Mouse (Mus musculus): ENCODE measurements around the gene Specc1l. TPM values are rescaled to one million over a fixed set of nuclear protein-coding genes. Genes with fewer than 3 reads are reported as not detected.

The Specc1l gene
- total RNA-seq, 1 experiment from 2014 or later, result 34.2 TPM

DNA sequence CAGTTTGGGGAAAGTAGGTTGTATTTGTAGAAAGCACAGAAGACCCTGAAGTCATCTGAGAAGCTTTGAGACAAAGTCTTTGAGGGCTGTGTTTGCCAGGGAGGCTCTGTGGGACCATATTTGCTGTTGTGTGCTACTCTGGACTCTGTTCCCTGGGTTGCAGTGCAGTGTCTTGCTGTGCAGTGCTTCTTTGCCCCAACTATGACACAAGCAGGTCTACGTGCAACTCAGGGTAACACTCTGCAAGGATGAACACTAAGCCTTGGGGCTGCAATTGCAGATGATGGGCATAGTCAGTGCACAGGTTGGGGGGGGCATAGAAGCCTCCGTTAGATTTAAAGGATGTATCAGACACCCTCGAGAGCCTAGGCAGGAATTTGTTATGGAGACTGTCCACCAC, 8.8 kb downstream of the Specc1l start:
- ATAC-seq (replicated peaks; ENCODE audit: insufficient number of reproducible peaks, low FRiP score, low TSS enrichment, poor library complexity, severe bottlenecking), result no peak

DNA sequence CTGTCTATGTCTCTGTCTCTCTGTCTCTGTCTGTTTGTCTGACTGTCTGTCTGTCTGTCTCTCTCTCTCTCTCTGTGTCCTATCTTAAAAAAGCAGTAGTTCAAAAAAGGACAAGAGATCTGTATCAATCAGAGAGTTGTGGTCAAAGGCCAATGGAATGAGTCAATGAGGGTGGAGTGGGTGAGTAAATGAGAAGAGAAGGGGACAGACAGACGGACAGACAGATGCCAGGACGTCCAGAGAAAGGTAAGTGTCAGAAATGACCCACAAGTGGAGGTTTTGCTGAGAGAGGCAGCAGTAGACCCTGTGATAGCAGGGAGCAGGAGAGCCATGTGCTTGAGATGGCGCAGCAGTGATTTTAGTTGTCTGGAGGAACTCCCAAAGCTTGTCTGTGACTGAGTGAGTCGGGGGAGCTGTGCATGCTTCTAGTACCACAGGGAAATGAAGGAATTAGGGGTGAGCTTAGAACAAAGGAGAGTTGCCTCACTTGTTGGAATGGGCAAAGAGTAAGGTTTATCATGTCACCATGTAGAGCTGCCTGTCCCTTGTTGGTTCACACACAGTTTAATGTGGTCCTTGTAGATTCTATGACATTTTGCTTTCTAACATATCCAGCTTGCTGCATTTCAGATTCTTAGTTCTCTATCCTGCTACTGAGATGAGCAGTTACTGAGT, 10.2 kb downstream of the Specc1l start:
- ATAC-seq (replicated peaks; ENCODE audit: insufficient number of reproducible peaks, low FRiP score, low TSS enrichment, poor library complexity, severe bottlenecking), result no peak; the same call in 1 of the 2 replicates

DNA sequence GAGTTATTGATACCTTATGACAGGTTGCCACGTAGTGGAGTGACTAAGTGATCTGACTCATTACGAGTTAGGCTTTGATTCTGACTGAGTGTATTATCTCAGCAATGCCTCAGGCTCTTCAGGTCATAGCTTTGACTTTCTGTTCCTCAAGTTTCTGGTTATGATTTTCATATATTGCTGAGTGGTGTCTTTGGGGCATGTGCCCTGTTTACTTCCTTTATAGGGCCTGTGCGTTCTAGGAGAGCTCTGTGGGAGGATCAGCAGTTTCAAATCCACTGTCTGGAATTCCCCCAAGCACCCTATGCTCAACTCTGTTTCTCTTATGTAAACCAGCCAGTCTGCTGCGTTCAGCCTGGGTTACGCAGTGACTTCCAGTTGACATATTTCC, 10.7 kb downstream of the Specc1l start:
- ATAC-seq (replicated peaks; ENCODE audit: insufficient number of reproducible peaks, low FRiP score, low TSS enrichment, poor library complexity, severe bottlenecking), result peak; percentile 93

DNA sequence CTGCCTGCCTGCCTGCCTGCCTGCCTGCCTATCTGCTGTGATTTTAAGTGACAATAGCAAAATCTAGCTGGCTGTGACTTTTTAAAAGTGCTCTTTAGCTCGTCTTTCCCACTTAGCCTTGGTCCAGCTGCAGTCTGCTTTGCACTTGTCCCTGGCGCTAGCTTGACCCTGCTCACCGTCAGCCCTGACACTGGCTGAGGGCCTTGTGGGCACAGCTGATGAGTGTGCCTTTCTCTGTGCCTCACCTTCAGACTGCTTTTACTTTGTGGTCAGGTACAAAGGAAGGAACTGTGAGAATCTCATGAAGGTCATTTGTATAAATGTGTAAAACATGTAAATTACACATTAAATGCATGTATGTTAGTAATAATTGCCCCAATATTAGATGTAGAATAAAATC, 12.3 kb downstream of the Specc1l start:
- no peak for ATAC-seq (replicated peaks; ENCODE audit: insufficient number of reproducible peaks, low FRiP score, low TSS enrichment, poor library complexity, severe bottlenecking)

DNA sequence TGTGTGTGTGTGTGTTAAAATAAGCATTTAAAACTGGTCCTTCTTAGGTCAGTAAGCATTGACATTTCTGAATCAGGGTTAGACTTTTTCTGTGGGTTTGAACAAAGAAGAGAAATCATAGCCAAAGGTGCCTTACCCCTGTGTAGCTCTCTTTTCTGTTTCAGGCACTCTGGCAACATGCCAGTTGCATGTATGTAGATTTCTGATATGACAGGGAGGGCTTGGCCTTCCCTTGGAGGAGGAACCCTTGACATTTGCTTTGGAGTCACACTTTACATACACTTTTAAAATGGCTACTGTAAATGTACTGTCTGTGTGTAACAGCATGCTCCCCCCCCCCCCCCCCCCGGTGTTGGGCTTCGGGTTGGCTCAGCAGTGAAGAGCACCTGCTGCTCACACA, 12.8 kb downstream of the Specc1l start:
- no peak for ATAC-seq (replicated peaks; ENCODE audit: insufficient number of reproducible peaks, low FRiP score, low TSS enrichment, poor library complexity, severe bottlenecking)

DNA sequence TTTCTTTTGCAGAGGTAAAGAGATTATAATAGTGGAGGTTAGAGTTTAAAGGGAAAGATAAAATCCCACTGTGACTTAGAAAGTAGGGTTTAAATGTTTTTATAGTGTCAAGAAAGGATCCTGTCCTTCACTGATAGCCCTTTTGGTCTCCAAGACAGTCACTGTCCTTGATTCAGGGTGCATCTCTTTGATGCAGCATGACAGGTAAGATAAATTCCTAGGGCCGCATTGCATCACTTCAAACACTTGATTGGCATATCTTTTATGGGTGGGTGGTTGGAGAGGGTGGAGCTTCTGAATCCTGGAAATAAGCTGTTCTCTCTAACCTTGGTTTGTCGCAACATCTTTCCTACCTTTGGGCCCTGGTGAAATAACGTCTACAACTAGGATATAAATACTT, 15.5 kb downstream of the Specc1l start:
- no peak for ATAC-seq (replicated peaks; ENCODE audit: insufficient number of reproducible peaks, low FRiP score, low TSS enrichment, poor library complexity, severe bottlenecking)

DNA sequence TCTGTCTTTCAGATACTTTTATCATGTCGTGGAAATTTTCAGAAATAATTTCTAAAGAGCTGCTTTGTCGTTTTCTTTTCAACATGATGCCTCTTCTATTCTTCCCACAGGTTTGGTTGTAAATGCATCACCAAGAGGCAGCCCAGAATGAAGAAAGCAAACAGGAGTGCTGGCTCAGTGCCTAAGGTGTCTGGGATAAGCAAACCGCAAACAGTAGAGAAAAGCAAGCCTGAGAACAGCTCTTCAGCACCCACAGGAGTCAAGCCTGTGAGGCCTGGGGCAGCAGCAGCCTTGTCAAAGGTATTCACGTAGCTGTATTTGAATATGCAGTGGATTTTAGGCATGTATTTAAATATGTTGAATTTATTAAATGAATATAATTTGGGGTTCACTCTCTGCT, 18.7 kb downstream of the Specc1l start:
- no peak for ATAC-seq (replicated peaks; ENCODE audit: insufficient number of reproducible peaks, low FRiP score, low TSS enrichment, poor library complexity, severe bottlenecking)

DNA sequence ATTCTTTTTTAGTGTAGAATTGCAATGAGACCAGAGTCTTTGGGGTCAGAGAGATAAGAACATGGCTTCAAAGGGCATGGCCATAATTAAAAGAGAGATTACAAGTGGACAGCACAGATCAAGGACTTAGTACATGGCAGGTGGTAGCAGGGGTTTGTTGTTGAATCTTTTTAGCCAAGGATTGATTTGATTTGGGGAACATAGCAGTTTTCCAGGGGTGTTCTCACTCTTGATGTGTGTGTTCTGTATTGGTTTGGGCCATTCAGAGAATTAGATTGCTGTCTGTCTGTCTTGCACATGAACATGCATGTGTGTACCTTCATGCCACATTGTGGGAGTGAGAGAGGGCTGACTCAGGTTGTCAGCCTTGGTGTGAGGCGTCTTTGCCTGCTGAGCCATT, 20.0 kb downstream of the Specc1l start:
- ATAC-seq (replicated peaks; ENCODE audit: insufficient number of reproducible peaks, low FRiP score, low TSS enrichment, poor library complexity, severe bottlenecking), result no peak

DNA sequence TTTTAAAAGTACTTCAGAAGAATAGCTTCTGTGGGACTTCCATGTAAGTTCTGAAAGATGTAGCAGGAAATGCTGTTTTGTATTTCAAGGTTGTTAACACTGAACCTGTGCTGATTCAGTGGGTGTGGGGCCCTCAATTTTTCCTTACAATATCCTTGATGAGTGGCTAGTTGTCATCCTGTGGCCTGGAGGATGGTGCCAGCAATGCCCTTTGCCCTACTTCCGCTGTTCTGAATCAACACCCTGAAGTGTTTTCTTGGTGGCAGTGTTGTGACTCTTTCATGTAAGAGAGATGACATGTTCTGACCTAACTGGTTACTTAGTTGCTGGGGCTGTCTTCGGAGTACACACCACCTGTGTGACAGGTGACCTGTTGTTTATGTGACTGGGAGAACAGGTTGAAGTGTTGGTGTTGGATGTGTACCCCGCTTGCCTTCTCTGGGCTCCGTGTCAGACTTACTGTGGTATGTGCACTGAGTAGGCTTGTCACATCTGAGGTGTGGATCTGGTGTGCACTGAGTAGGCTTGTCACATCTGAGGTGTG, 20.8 kb downstream of the Specc1l start:
- ATAC-seq (replicated peaks; ENCODE audit: insufficient number of reproducible peaks, low FRiP score, low TSS enrichment, poor library complexity, severe bottlenecking), result no peak

DNA sequence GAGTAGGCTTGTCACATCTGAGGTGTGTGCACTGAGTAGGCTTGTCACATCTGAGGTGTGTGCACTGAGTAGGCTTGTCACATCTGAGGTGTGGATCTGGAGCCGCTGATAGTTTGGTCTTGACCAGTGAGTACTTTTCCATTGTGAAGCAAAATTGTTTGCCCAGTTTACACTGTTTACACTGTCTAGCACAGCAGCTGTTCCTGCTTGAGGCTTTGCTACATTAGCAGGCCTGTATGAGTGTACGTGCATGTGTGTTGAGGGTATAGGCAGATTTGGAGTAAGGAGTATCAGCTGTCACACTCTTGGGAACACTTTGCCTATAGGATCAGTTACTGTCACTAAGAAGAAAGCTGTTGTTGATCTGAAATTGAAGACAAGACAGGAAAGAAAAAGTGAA, 21.6 kb downstream of the Specc1l start:
- ATAC-seq (replicated peaks; ENCODE audit: insufficient number of reproducible peaks, low FRiP score, low TSS enrichment, poor library complexity, severe bottlenecking), result no peak

DNA sequence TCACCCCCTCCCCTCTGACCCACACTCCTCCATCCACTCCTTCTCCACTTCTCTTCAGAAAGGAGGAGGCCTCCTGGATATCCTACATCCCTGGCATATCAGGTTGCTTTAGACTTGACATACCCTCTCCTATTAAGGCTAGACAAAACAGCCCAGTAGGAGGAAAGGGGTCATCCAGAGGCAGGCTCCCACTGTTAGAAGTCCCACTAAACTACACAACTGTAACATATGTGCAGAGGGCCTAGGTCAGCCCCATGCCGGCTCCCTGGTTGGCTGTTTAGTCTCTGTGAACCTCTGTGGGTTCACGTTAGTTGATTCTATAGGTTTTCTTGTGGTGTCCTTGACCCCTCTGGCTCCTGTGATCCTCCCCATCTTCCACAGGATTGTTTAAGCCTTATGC, 23.9 kb downstream of the Specc1l start:
- no peak for ATAC-seq (replicated peaks; ENCODE audit: insufficient number of reproducible peaks, low FRiP score, low TSS enrichment, poor library complexity, severe bottlenecking)

DNA sequence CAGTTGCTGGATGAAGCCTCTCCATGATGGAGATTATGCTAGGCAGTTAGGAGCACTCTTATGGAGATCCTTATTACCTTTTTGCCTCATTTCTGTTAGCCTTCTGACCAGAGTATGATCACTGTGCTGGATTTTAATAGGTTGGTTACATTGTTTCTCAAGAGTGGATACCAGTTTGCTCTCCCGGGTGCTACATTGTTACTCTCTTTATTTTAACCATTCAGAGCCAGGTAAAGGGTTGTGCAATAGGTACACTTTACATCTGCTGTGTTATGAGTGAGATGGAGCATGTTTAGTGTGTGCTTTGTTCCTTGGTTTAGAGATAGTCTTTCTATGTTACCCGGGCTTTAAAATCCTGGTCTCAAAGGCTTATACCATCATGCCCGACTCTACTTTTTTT, 24.3 kb downstream of the Specc1l start:
- no peak for ATAC-seq (replicated peaks; ENCODE audit: insufficient number of reproducible peaks, low FRiP score, low TSS enrichment, poor library complexity, severe bottlenecking)

DNA sequence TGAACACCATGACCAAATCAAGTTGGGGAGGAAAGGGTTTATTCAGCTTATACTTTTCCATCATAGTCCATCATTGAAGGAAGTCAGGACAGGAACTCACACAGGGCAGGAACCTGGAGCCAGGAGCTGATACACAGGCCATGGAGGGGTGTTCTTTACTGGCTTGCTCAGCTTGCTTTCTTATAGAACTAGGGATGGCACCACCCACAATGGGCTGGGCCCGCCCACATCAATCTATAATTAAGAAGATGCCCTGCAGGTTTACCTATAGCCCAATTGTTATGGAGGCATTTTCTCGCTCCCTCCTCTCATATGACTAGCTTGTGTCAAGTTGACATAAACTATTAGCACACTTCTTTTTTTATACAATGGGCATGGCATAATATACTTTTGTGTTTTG, 25.3 kb downstream of the Specc1l start:
- ATAC-seq (replicated peaks; ENCODE audit: insufficient number of reproducible peaks, low FRiP score, low TSS enrichment, poor library complexity, severe bottlenecking), result no peak

DNA sequence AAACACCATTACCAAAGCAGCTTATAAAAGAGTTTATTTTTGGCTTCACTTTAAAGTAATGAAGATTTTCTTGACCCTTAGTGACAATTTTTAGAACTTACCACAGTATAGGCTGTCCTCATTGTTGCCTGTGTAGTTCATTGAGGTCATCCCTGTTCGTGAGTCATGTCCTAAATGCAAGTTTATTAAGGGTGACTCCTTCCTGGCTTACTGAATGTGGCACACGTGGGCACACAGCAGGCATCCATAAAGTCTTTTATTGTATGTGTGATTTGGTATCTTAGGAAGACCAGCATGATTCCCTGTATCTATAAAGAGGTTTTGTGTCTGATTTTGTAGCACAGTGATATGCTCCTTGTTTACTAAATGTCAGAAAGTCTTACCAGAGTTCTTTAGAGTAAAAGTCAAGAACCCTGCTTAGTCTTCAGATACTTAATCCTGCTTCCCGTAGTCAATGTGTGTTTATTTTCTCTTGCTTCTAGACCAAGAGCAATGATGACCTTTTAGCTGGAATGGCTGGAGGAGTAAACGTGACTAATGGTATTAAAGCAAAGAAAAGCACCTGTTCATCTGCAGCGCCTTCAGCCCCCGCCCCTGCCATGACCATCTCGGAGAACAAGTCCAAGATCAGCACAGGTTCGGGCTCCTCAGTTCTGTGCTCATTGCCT, 28.8 kb downstream of the Specc1l start:
- no peak for ATAC-seq (replicated peaks; ENCODE audit: insufficient number of reproducible peaks, low FRiP score, low TSS enrichment, poor library complexity, severe bottlenecking)

DNA sequence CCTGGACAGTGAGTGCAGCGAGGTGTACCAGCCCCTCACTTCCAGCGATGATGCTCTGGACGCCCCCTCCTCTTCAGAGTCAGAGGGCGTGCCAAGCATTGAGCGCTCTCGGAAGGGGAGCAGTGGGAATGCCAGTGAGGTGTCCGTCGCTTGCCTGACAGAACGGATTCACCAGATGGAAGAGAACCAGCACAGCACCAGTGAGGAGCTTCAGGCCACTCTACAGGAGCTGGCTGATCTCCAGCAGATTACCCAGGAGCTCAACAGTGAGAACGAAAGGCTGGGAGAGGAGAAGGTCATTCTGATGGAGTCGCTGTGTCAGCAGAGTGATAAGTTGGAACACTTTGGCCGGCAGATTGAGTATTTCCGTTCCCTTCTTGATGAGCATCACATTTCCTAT, 33.9 kb downstream of the Specc1l start:
- ATAC-seq (replicated peaks; ENCODE audit: insufficient number of reproducible peaks, low FRiP score, low TSS enrichment, poor library complexity, severe bottlenecking), result no peak

DNA sequence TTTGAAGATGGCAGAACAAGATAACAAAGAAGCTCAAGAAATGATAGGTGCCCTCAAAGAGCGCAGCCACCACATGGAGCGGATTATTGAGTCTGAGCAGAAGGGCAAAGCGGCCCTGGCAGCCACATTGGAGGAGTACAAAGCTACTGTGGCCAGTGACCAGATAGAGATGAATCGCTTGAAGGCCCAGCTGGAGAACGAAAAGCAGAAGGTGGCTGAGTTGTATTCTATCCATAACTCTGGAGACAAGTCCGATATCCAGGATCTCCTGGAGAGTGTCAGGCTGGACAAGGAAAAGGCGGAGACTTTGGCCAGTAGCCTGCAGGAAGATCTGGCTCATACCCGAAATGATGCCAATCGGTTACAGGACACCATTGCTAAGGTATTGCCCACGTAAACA, 34.5 kb downstream of the Specc1l start:
- ATAC-seq (replicated peaks; ENCODE audit: insufficient number of reproducible peaks, low FRiP score, low TSS enrichment, poor library complexity, severe bottlenecking), result no peak

DNA sequence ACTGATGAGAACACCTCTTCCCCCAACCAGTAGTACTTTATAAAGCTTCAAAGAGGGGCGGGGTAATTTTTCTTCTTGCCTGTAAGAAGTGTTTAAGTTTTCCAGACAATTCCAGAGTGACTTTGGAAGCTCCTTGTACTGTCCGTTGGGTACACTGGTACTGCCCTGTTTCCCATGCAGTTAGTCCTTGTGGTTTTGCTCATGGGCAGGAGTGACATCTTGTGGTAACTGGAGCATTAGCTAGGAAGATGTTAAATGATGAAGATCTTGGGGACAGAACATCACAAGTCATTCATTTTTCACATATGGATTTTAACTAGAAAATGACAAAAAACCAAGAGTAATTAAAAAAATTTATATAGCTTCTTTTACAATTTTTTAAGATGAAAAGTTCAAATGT, 39.1 kb downstream of the Specc1l start:
- ATAC-seq (replicated peaks; ENCODE audit: insufficient number of reproducible peaks, low FRiP score, low TSS enrichment, poor library complexity, severe bottlenecking), result no peak

DNA sequence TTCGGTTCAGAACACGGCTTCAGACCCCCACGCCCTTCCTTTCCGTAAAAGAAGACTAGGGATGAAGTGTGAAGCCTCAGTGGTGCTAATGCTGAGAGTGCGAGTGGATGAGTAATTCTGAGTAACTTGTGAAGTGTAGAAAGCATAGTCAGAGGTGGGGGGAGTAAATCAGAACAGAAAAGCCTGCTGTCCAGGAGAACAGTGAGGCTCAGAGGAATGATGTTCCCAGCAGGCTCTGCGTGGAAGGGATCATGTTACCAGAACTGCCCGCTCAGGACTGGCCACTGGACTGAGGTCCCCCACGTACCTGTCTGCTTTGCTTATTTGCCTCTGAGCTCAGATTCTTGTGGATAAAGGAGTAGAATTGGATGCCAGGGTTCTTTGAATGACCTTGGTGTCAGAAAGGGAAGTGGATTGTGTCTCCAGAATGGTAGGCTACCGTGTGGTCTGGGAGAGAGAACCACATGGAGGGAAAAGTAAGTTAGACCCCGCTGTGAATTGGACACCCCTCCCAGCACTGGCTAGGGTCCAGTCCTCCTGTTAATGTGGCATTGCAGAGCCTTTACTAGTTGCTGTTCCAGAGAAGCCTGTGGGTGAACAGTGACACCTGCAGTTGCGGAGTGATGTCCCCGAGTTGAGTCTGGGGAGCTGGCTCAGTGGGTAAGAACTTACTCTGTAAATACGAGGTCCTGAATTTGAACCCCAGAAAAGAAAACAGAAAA, 40.6 kb downstream of the Specc1l start:
- ATAC-seq (replicated peaks; ENCODE audit: insufficient number of reproducible peaks, low FRiP score, low TSS enrichment, poor library complexity, severe bottlenecking), result 0 out of 2 replicates have a peak, but pooled peaks have one; percentile 16

DNA sequence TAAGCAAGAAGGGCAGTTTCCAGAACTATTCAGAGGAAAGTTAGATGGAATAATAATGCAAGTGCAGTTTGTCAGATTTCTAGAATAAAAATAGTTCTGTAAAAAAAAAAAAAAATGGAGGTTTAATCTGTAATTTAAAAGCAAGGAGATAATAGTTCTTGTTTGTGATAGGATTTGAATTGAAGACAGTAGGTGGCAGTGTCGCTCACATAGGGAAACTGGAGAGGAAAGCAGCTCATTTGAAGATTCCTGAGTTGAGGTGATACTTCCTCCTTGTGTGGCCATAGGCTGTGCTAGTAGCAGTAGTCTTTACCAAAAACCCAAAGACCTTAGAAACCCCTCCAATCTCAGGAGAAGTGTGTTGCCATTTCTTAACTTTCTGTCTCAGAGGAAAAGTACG, 43.2 kb downstream of the Specc1l start:
- ATAC-seq (replicated peaks; ENCODE audit: insufficient number of reproducible peaks, low FRiP score, low TSS enrichment, poor library complexity, severe bottlenecking), result peak; percentile 60; the same call in 1 of the 2 replicates

DNA sequence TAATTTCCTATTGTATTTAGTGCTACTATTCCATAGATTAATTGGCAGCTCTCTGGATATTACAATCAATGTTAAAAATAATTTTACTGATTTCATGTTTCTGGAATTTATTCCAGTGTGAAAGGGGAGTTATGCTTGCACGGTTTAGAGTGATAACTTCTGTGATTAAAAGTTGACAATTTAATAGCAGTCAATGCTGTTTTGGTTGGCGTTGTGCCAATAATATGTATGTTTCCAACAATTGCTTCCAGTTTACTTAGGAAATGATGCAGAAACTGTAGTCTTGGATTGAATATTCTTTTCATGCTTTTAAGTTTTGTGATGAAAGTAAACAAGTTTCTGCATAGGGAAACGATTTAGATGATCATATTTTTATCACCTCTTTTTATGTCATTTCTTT, 45.5 kb downstream of the Specc1l start:
- ATAC-seq (replicated peaks; ENCODE audit: insufficient number of reproducible peaks, low FRiP score, low TSS enrichment, poor library complexity, severe bottlenecking), result no peak
